Mouse (Mus musculus) limb, embryonic 11.5 days (tissue): Measurements from ENCODE around the gene Ltbp1. TPM values are rescaled to one million over a fixed set of nuclear protein-coding genes. Genes with fewer than 3 reads are reported as not detected.

Source experiments
- ATAC-seq: fragments of 200-750 bp; cut with Nextera tagmentation; 2 replicates; pipeline ENCODE4 v1.8.0; 2017; ENCODE audit warnings: low read depth; ENCODE audit not compliant: insufficient number of reproducible peaks, low FRiP score, low TSS enrichment
- DNase-seq: peaks from one replicate; pipeline ENCODE4 v3.0.0-alpha.2; 2015; ENCODE audit warnings: low spot score
- H3K27ac ChIP-seq: fragments of 300-500 bp; sonication (generic); replicated peaks from 2 replicates; pipeline ENCODE4 v1.5.1; 2014; ENCODE audit warnings: low read depth, mild to moderate bottlenecking, low read length
- H3K27me3 ChIP-seq: fragments of 300-500 bp; sonication (generic); 2 replicates; pipeline ENCODE4 v1.6.1; 2014; ENCODE audit warnings: mild to moderate bottlenecking, low read length, mixed read lengths; ENCODE audit not compliant: control insufficient read depth, insufficient read depth
- H3K36me3 ChIP-seq: fragments of 300-500 bp; sonication (generic); 2 replicates; pipeline ENCODE4 v1.6.1; 2014; ENCODE audit warnings: mild to moderate bottlenecking, low read length, moderate library complexity, mixed read lengths; ENCODE audit not compliant: control insufficient read depth, insufficient read depth
- H3K4me1 ChIP-seq: fragments of 300-500 bp; sonication (generic); 2 replicates; pipeline ENCODE4 v1.6.1; 2014; ENCODE audit warnings: low read length, mixed read lengths; ENCODE audit not compliant: control insufficient read depth, insufficient read depth
- H3K4me2 ChIP-seq: fragments of 300-500 bp; sonication (generic); 2 replicates; pipeline ENCODE4 v1.6.1; 2014; ENCODE audit warnings: low read depth, mild to moderate bottlenecking, moderate library complexity; ENCODE audit not compliant: severe bottlenecking
- H3K4me3 ChIP-seq: fragments of 300-500 bp; sonication (generic); 2 replicates; pipeline ENCODE4 v1.5.1; 2014; ENCODE audit warnings: low read depth, low read length
- H3K9ac ChIP-seq: fragments of 300-500 bp; sonication (generic); 2 replicates; pipeline ENCODE4 v1.6.1; 2014; ENCODE audit warnings: mild to moderate bottlenecking, low read length
- H3K9me3 ChIP-seq: fragments of 300-500 bp; sonication (generic); 2 replicates; pipeline ENCODE4 v1.6.1; 2016; ENCODE audit warnings: low read length; ENCODE audit not compliant: control insufficient read depth
- WGBS: fragments of 180-500 bp; shearing (Covaris S2); extraction: QIAGEN DNeasy Blood & Tissue Kit; methylation state at CpG from one replicate; pipeline ENCODE4 v1.1.7; 2014; 5-methylcytosine and 5-hydroxymethylcytosine counted together
- polyA plus RNA-seq: library from polyadenylated mRNA; unstranded; fragments of >200 nt; fragmentation: Nextera tagmentation; extraction: Ambion mirVana; gene quantifications from 2 replicates; pipeline ENCODE4 v1.2.1, GENCODE M21; 2014

The Ltbp1 gene
- polyA plus RNA-seq, 1 experiment from 2014 or later, result 29.8 TPM

GRCm38 (mm10) chr17:75307070-75308011, 302.0 kb downstream of the Ltbp1 start:
- no peaks in the 10 kb centered on the region for H3K27me3 ChIP-seq
- ATAC-seq, result no peak
- H3K9ac ChIP-seq, result no peak overlapping the region
- H3K4me1 ChIP-seq, result no peaks in the 10 kb centered on the region
- DNase-seq, result no peak
- H3K36me3 ChIP-seq, result 0 out of 2 replicates have a peak, but pooled peaks cover 2% of the 10 kb centered on the region
- WGBS, result 60% methylated on average over 18 of the region's 18 CpGs
- no peak overlapping the region for H3K4me3 ChIP-seq
- H3K27ac ChIP-seq, result no peak overlapping the region
- H3K9me3 ChIP-seq, result no peaks in the 10 kb centered on the region
- no peak overlapping the region for H3K4me2 ChIP-seq

DNA sequence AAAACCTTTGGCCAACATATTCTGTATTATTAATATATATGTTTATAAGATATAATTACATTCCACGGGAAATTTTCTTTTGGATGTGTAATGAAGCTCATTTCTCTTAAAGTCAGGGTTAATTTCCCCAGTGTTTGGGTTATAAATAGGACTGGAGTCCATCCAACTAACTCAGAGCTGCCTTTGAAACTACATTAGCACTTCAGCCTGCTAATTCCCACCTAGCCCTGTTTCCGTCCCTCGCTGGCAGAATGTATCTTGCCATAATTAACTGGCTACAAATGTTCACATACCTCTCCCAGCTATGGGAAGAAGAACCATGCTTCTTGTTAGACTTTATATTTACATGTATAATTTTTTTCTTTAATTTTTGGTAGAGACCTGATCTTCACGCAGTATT, 311.7 kb downstream of the Ltbp1 start:
- no peak for ATAC-seq
- no peak overlapping the region for H3K27ac ChIP-seq
- H3K9ac ChIP-seq, result no peak overlapping the region
- no peak for DNase-seq
- H3K4me3 ChIP-seq, result no peak overlapping the region
- no peaks in the 10 kb centered on the region for H3K27me3 ChIP-seq
- H3K9me3 ChIP-seq, result no peaks in the 10 kb centered on the region
- no peaks in the 10 kb centered on the region for H3K36me3 ChIP-seq
- WGBS, result 75% methylated on average over 4 of the region's 4 CpGs
- no peaks in the 10 kb centered on the region for H3K4me1 ChIP-seq
- no peak overlapping the region for H3K4me2 ChIP-seq

DNA sequence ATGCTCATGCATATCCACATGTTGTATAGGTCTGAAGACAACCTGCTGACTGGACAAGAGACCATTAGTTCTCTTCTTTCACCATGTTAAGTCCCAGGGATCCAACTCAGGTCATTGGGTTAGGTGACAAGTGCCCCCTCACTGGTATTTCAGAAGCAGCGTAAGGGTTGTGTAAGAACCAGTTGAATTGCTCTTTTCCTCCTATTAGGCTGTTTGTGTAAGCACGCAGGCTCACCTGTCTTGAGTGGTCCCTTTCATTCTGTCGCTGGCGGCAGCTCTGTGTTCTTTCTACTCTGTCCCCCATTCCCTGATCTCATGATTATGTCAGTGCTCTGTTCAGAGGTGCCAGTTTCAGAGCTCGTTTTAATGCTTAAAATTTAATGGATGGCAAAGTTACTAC, 317.9 kb downstream of the Ltbp1 start:
- 86% methylated on average over 5 of the region's 5 CpGs for WGBS
- Histone ChIP-seq H3K27ac (no peak overlapping the region), H3K27me3 (no peaks in the 10 kb centered on the region), H3K4me1 (no peaks in the 10 kb centered on the region), H3K36me3 (no peaks in the 10 kb centered on the region), H3K9ac (no peak overlapping the region), H3K4me2 (no peak overlapping the region), H3K9me3 (no peaks in the 10 kb centered on the region), H3K4me3 (no peak overlapping the region)
- ATAC-seq (no peak), DNase-seq (no peak)

DNA sequence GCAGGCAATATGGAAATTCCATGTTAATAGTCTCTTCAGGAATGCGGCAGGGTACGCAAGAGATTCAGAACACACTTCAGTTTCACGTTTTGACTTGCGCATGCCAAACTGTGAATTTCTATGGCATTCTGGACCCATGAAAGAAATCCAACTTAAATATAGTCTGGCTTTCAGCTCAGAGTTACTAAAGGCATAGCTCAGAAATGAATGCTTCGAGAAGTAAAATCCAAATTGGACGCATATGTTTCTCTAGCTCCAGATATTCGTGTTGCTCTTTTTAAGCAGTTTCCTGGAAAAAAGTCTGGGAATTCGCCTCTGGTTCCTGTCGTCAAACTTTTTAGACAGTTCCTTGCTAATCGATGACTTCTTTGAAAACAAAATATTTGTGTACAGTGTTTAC, 318.4 kb downstream of the Ltbp1 start:
- Histone ChIP-seq H3K36me3 (no peaks in the 10 kb centered on the region), H3K27me3 (no peaks in the 10 kb centered on the region), H3K9ac (no peak overlapping the region), H3K9me3 (no peaks in the 10 kb centered on the region), H3K4me3 (no peak overlapping the region), H3K4me2 (no peak overlapping the region), H3K4me1 (no peaks in the 10 kb centered on the region), H3K27ac (no peak overlapping the region)
- no peak for ATAC-seq
- DNase-seq, result no peak
- WGBS, result 87% methylated on average over 10 of the region's 10 CpGs

GRCm38 (mm10) chr17:75328102-75328639, 322.8 kb downstream of the Ltbp1 start:
- no peak for ATAC-seq
- H3K27ac ChIP-seq, result no peak overlapping the region
- 69% methylated on average over 10 of the region's 10 CpGs for WGBS

DNA sequence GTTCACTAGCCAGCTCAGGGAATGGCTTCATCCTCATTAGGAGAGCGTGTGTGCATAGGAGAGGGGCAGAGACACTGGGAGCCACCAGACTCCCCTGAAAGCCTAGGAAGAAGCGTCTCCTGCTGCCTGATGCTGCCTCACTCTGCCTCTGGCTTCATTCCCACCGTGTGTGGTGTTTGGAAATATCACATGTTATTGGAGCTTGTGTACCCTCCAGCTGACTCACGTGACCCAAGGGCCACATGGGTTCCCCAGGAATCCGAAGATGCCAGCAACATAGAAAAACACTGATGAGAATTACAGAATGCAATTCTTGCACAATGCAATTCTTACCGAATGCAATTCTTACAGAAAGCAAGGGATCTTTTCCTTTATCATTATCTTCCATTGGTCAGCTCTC, 325.0 kb downstream of the Ltbp1 start:
- Histone ChIP-seq H3K4me2 (no peak overlapping the region), H3K27me3 (no peaks in the 10 kb centered on the region), H3K36me3 (no peaks in the 10 kb centered on the region), H3K27ac (no peak overlapping the region), H3K4me3 (no peak overlapping the region), H3K4me1 (no peaks in the 10 kb centered on the region), H3K9me3 (no peaks in the 10 kb centered on the region), H3K9ac (no peak overlapping the region)
- 92% methylated on average over 6 of the region's 6 CpGs for WGBS
- DNase-seq (no peak), ATAC-seq (no peak)

More at GRCm38 (mm10) chr17:75328102-75328639, 322.8 kb downstream of the Ltbp1 start:
- no peak overlapping the region for H3K4me2 ChIP-seq
- H3K27me3 ChIP-seq, result no peaks in the 10 kb centered on the region
- no peaks in the 10 kb centered on the region for H3K4me1 ChIP-seq
- H3K4me3 ChIP-seq, result no peak overlapping the region
- H3K9me3 ChIP-seq, result no peaks in the 10 kb centered on the region
- H3K9ac ChIP-seq, result no peak overlapping the region
- DNase-seq, result no peak
- H3K36me3 ChIP-seq, result no peaks in the 10 kb centered on the region

- ATAC-seq (no peak), DNase-seq (no peak)
- Histone ChIP-seq H3K4me3 (no peak overlapping the region), H3K4me2 (no peak overlapping the region), H3K4me1 (no peaks in the 10 kb centered on the region), H3K27ac (no peak overlapping the region), H3K36me3 (no peaks in the 10 kb centered on the region), H3K9me3 (no peaks in the 10 kb centered on the region), H3K27me3 (no peaks in the 10 kb centered on the region), H3K9ac (no peak overlapping the region)
- 91% methylated on average over 6 of the region's 6 CpGs for WGBS
These were observed 326.1 kb downstream of the Ltbp1 start for GRCm38 (mm10) chr17:75331421-75331951.

- no peaks in the 10 kb centered on the region for H3K27me3 ChIP-seq
- H3K36me3 ChIP-seq, result no peaks in the 10 kb centered on the region
- 95% methylated on average over 6 of the region's 6 CpGs for whole genome bisulfite sequencing
- no peaks in the 10 kb centered on the region for H3K9me3 ChIP-seq
- H3K4me3 ChIP-seq, result no peak overlapping the region
- no peak for ATAC-seq
- DNase-seq, result no peak
- no peak overlapping the region for H3K4me2 ChIP-seq
- H3K27ac ChIP-seq, result no peak overlapping the region
- no peaks in the 10 kb centered on the region for H3K4me1 ChIP-seq
- no peak overlapping the region for H3K9ac ChIP-seq
These were observed 326.9 kb downstream of the Ltbp1 start for GRCm38 (mm10) chr17:75332289-75332688.
